Mouse (Mus musculus): ENCODE results near the gene Camta2. TPM values are rescaled to one million over a fixed set of nuclear protein-coding genes. Genes with fewer than 3 reads are reported as not detected.

The Camta2 gene
- total and polyA plus RNA-seq, 3 experiments = 1.0 to 17.0 (median 4.9) TPM

GRCm38 (mm10) chr11:70655571-70656455 lies 32.1 kb downstream of the Camta2 start (continued):
- peak; percentile 60; the same call in 1 of the 2 replicates for TF ChIP-seq MAZ (IDR thresholded peaks at IDR 0.05; ENCODE audit: low read depth, low read length)
- TF ChIP-seq NELFE (IDR thresholded peaks at IDR 0.05; ENCODE audit: low read depth, low read length) = peak; percentile 56; the same call in 1 of the 2 replicates
- peak; percentile 57; the same call in 1 of the 2 replicates for TF ChIP-seq ZMIZ1 (IDR thresholded peaks at IDR 0.05; ENCODE audit: low read depth, low read length)
- no peak for TF ChIP-seq CTCF (conservative IDR thresholded peaks at IDR 0.05 in 1 of 2, IDR thresholded peaks at IDR 0.05 in 1 of 2; ENCODE audit: low read depth in 2 of 2, low read length in 2 of 2)
- no peak for TF ChIP-seq ZC3H11A (IDR thresholded peaks at IDR 0.05; ENCODE audit: low read depth, low read length)
- TF ChIP-seq BHLHE40 (IDR thresholded peaks at IDR 0.05; ENCODE audit: low read depth, low read length) = peak; percentile 94
- TF ChIP-seq KAT2A (IDR thresholded peaks at IDR 0.05; ENCODE audit: insufficient replicate concordance, low read length) = peak; percentile 61; the same call in 1 of the 2 replicates
- TF ChIP-seq JUND (conservative IDR thresholded peaks at IDR 0.05; ENCODE audit: low read depth, low read length) = no peak
- TF ChIP-seq TCF12 (IDR thresholded peaks at IDR 0.05; ENCODE audit: low read depth, low read length) = peak; percentile 45
- TF ChIP-seq SIN3A (IDR thresholded peaks at IDR 0.05; ENCODE audit: low read length) = peak; percentile 74; the same call in 1 of the 2 replicates
- TF ChIP-seq MXI1 (IDR thresholded peaks at IDR 0.05; ENCODE audit: low read depth, low read length) = peak; percentile 89; the same call in 1 of the 2 replicates
- peak; percentile 5; the same call in 1 of the 2 replicates for TF ChIP-seq EP300 (IDR thresholded peaks at IDR 0.05; ENCODE audit: low read length)
- no peak for TF ChIP-seq ZKSCAN1 (IDR thresholded peaks at IDR 0.05; ENCODE audit: borderline replicate concordance, low read depth, low read length)
- no peak for TF ChIP-seq MEF2A (IDR thresholded peaks at IDR 0.05; ENCODE audit: borderline replicate concordance, low read depth, low read length)
- TF ChIP-seq ETS1 (conservative IDR thresholded peaks at IDR 0.05; ENCODE audit: low read depth, low read length) = peak; percentile 52; the same call in 1 of the 2 replicates
- TF ChIP-seq RAD21 (IDR thresholded peaks at IDR 0.05; ENCODE audit: low read depth, low read length) = no peak
- no peak; the same call in 1 of the 2 replicates for TF ChIP-seq POLR2AphosphoS2 (IDR thresholded peaks at IDR 0.05; ENCODE audit: low read depth, low read length)
- peak; percentile 55 for TF ChIP-seq POLR2A (IDR thresholded peaks at IDR 0.05; ENCODE audit: low read depth, low read length)

- H3K27me3 ChIP-seq (replicated peaks) = no peaks in the 10 kb centered on the region
- H3K4me3 ChIP-seq (replicated peaks in 1 of 3; ENCODE audit: low read depth in 2 of 3, low read length in 2 of 3, poor library complexity in 1 of 3) = peak overlapping the region; percentile 65 to 78 (median 69)
- peak overlapping the region; percentile 95 for H3K27ac ChIP-seq (ENCODE audit: insufficient read depth, low read depth)
- peaks cover 14 to 50% of the 10 kb centered on the region in 2 experiments for H3K4me1 ChIP-seq (ENCODE audit: control insufficient read depth in 1 of 2, insufficient read depth in 2 of 2)
- dilution Hi-C loops (cut with MboI; ENCODE audit: extremely low pct_ligation_motif_present, extremely low pct_unique_long_range_greater_than_20kb, low sequenced_read_pairs) (no loop called here), in situ Hi-C loops (cut with MboI; ENCODE audit: low pct_ligation_motif_present, low pct_unique_long_range_greater_than_20kb, low sequenced_read_pairs) (no loop called here)
- H3K4me2 ChIP-seq (ENCODE audit: insufficient read depth, low read depth, poor library complexity, severe bottlenecking) = peak overlapping the region; percentile 62
- peaks cover 25 to 48% of the 10 kb centered on the region in 2 experiments for H3K36me3 ChIP-seq (replicated peaks in 1 of 2; ENCODE audit: control insufficient read depth in 1 of 2, insufficient read depth in 1 of 2, low read length in 1 of 2)
- peaks cover 43% of the 10 kb centered on the region for H3K79me2 ChIP-seq (replicated peaks; ENCODE audit: control insufficient read depth, extremely low read depth, insufficient read depth, poor library complexity, severe bottlenecking)
- no peaks in the 10 kb centered on the region for H3K9me3 ChIP-seq (replicated peaks; ENCODE audit: low read length)
- H3K9ac ChIP-seq (ENCODE audit: insufficient read depth, low read depth) = peak overlapping the region; percentile 90
- peak; percentile 87 for DNase-seq (ENCODE audit: extremely low read depth)
- TF ChIP-seq MYC (IDR thresholded peaks at IDR 0.05; ENCODE audit: low read depth, low read length) (peak; percentile 86), POLR2A (IDR thresholded peaks at IDR 0.05; ENCODE audit: low read depth, low read length) (peak; percentile 36; the same call in 1 of the 2 replicates), UBTF (IDR thresholded peaks at IDR 0.05; ENCODE audit: low read depth, low read length) (0 out of 2 replicates have a peak, but pooled peaks have one; percentile 41), JUND (conservative IDR thresholded peaks at IDR 0.05; ENCODE audit: low read depth, low read length) (no peak), NRF1 (IDR thresholded peaks at IDR 0.05; ENCODE audit: low read depth, low read length) (peak; percentile 94), JUN (IDR thresholded peaks at IDR 0.05; ENCODE audit: insufficient read depth, low read depth, low read length) (no peak), GABPA (IDR thresholded peaks at IDR 0.05; ENCODE audit: insufficient replicate concordance, low read depth, low read length) (0 out of 2 replicates have a peak, but pooled peaks have one; percentile 6), BHLHE40 (IDR thresholded peaks at IDR 0.05; ENCODE audit: low read depth, low read length) (peak; percentile 92), ETS1 (conservative IDR thresholded peaks at IDR 0.05; ENCODE audit: low read depth, low read length) (peak; percentile 17), ZMIZ1 (IDR thresholded peaks at IDR 0.05; ENCODE audit: low read depth, low read length) (peak; percentile 95), EP300 (IDR thresholded peaks at IDR 0.05; ENCODE audit: low read length) (peak; percentile 51), ELF1 (IDR thresholded peaks at IDR 0.05; ENCODE audit: low read depth, low read length) (peak; percentile 59; the same call in 1 of the 2 replicates), CTCF (conservative IDR thresholded peaks at IDR 0.05 in 1 of 2, IDR thresholded peaks at IDR 0.05 in 1 of 2; ENCODE audit: low read depth in 2 of 2, low read length in 2 of 2) (no peak), PAX5 (IDR thresholded peaks at IDR 0.05; ENCODE audit: low read length) (no peak), ZC3H11A (IDR thresholded peaks at IDR 0.05; ENCODE audit: low read depth, low read length) (no peak), RCOR1 (conservative IDR thresholded peaks at IDR 0.05; ENCODE audit: low read depth, low read length) (0 out of 2 replicates have a peak, but pooled peaks have one; percentile 78), USF2 (conservative IDR thresholded peaks at IDR 0.05; ENCODE audit: low read depth, low read length) (no peak), POLR2AphosphoS2 (IDR thresholded peaks at IDR 0.05; ENCODE audit: low read depth, low read length) (peak; percentile 80; the same call in 1 of the 2 replicates), NELFE (IDR thresholded peaks at IDR 0.05; ENCODE audit: low read depth, low read length) (peak; percentile 96), KAT2A (IDR thresholded peaks at IDR 0.05; ENCODE audit: insufficient replicate concordance, low read length) (no peak), HCFC1 (IDR thresholded peaks at IDR 0.05; ENCODE audit: low read depth, low read length) (peak; percentile 23; the same call in 1 of the 2 replicates), MEF2A (IDR thresholded peaks at IDR 0.05; ENCODE audit: borderline replicate concordance, low read depth, low read length) (no peak; the same call in 1 of the 2 replicates), USF1 (IDR thresholded peaks at IDR 0.05; ENCODE audit: low read depth, low read length) (no peak; the same call in 1 of the 2 replicates)
Measured at GRCm38 (mm10) chr11:70654923-70655570, 32.9 kb downstream of the Camta2 start.

Measured in CH12.LX (cell line).